Mouse (Mus musculus) forebrain, embryonic 14.5 days (tissue): ENCODE measurements around the gene Mcf2. TPM values are rescaled to one million over a fixed set of nuclear protein-coding genes. Genes with fewer than 3 reads are reported as not detected.

Experiments
- ATAC-seq: fragments of 200-750 bp; cut with Nextera tagmentation; 2 replicates; pipeline ENCODE4 v1.8.0; 2017; ENCODE audit warnings: mild to moderate bottlenecking, moderate library complexity
- DNase-seq: peaks from one replicate; pipeline ENCODE4 v3.0.0-alpha.2; 2015; ENCODE audit warnings: low spot score
- H3K27ac ChIP-seq: fragments of 300-500 bp; sonication (generic); 2 replicates; pipeline ENCODE4 v1.5.1; 2014; ENCODE audit warnings: low read depth, mild to moderate bottlenecking, control low read depth, low read length, moderate library complexity
- H3K27me3 ChIP-seq: fragments of 300-500 bp; sonication (generic); replicated peaks from 2 replicates; pipeline ENCODE4 v1.6.1; 2014; ENCODE audit warnings: low read length, control low read depth, mixed read lengths; ENCODE audit not compliant: control insufficient read depth, insufficient read depth
- H3K36me3 ChIP-seq: fragments of 300-500 bp; sonication (generic); 2 replicates; pipeline ENCODE4 v1.6.1; 2014; ENCODE audit warnings: low read length, control low read depth; ENCODE audit not compliant: control insufficient read depth, insufficient read depth
- H3K4me1 ChIP-seq: fragments of 300-500 bp; sonication (generic); 2 replicates; pipeline ENCODE4 v1.6.1; 2014; ENCODE audit warnings: antibody characterized with exemption, low read length, control low read depth; ENCODE audit not compliant: control insufficient read depth, insufficient read depth
- H3K4me2 ChIP-seq: fragments of 300-500 bp; sonication (generic); 2 replicates; pipeline ENCODE4 v1.6.1; 2014; ENCODE audit warnings: mild to moderate bottlenecking, control low read depth, low read length
- H3K4me3 ChIP-seq: fragments of 300-500 bp; sonication (generic); 2 replicates; pipeline ENCODE4 v1.5.1; 2014; ENCODE audit warnings: low read depth, low read length, control low read depth
- H3K9ac ChIP-seq: fragments of 300-500 bp; sonication (generic); 2 replicates; pipeline ENCODE4 v1.6.1; 2014; ENCODE audit warnings: mild to moderate bottlenecking, low read length, control low read depth, moderate library complexity
- H3K9me3 ChIP-seq: fragments of 300-500 bp; sonication (generic); replicated peaks from 2 replicates; pipeline ENCODE4 v1.6.1; 2016; ENCODE audit warnings: low read length, control low read depth, mixed read lengths; ENCODE audit not compliant: control insufficient read depth
- WGBS: fragments of 180-500 bp; shearing (Covaris S2); extraction: QIAGEN DNeasy Blood & Tissue Kit; methylation state at CpG from one replicate; pipeline ENCODE4 v1.1.7; 2014; 5-methylcytosine and 5-hydroxymethylcytosine counted together
- polyA plus RNA-seq: library from polyadenylated mRNA; unstranded; fragments of >200 nt; fragmentation: Nextera tagmentation; extraction: Ambion mirVana; gene quantifications from 2 replicates; pipeline ENCODE4 v1.2.1, GENCODE M21; 2014

Mcf2 gene
- polyA plus RNA-seq, result 1.2 and 1.4 TPM in 2 replicates

DNA sequence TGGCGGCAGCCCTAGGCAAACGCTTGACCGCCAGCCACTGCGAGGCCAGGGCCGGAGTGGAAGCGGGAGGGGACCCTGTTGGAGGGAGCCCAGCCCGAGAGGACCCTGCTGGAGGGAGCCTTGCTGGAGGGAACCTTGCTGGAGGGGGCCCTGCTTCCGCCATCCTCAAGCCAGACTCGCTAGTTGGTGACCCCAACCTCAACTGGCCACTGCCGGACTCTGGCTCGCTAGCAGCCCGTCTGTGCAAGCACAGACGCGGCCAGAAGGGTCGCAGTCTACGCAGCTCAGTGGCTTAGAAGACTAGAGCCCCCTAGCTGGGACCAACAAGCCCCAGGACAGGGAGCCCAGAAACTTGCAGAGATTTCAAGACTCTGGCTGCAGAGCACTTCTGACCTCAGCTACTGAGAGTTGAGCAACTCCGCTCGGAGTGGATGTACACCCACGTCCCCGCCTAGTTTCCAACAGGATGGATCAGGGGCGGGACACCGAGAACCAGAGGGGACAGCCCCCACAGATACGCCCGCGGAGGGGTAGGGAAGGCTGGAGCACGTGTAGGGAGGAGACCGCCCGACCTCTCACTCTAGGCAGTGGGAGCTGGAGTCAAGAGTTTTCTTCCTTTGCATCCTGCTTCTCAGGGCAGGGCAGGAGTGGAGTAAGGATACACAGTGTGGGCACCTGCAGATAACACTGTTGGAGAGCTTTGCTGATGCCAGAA is at the start of gene Mcf2:
Gene Mcf2 (minus strand): TSS at position 346 of the 715 bp plus-strand sequence.
- no peaks in the 10 kb centered on the region for H3K36me3 ChIP-seq
- peak within 1 kb of the TSS; percentile 68 for H3K4me2 ChIP-seq
- DNase-seq (peak; percentile 15), ATAC-seq (peak; percentile 67; the same call in 1 of the 2 replicates)
- H3K27ac ChIP-seq, result no peak within 1 kb of the TSS
- H3K27me3 ChIP-seq, result no peaks in the 10 kb centered on the region
- H3K4me3 ChIP-seq, result peak within 1 kb of the TSS; percentile 39
- 26% methylated on average over 28 of the region's 28 CpGs for WGBS
- no peaks in the 10 kb centered on the region for H3K4me1 ChIP-seq
- H3K9me3 ChIP-seq, result no peaks in the 10 kb centered on the region
- H3K9ac ChIP-seq, result peak within 1 kb of the TSS; percentile 43; the same call in 1 of the 2 replicates

GRCm38 (mm10) chrX:60187726-60188125 is 8.8 kb upstream of the Mcf2 start:
- Histone ChIP-seq H3K27ac (no peak overlapping the region), H3K36me3 (no peaks in the 10 kb centered on the region), H3K9ac (no peak overlapping the region), H3K4me2 (no peak overlapping the region), H3K27me3 (no peaks in the 10 kb centered on the region), H3K4me1 (no peaks in the 10 kb centered on the region), H3K4me3 (no peak overlapping the region), H3K9me3 (no peaks in the 10 kb centered on the region)
- DNase-seq, result no peak
- no peak for ATAC-seq
- 33% methylated on average over 1 of the region's 1 CpGs for WGBS

- H3K9ac ChIP-seq, result no peak overlapping the region
- ATAC-seq (no peak), DNase-seq (no peak)
- H3K9me3 ChIP-seq, result no peaks in the 10 kb centered on the region
- no peak overlapping the region for H3K27ac ChIP-seq
- H3K36me3 ChIP-seq, result no peaks in the 10 kb centered on the region
- 43% methylated on average over 3 of the region's 3 CpGs for WGBS
- no peak overlapping the region for H3K4me2 ChIP-seq
- no peaks in the 10 kb centered on the region for H3K27me3 ChIP-seq
- H3K4me3 ChIP-seq, result no peak overlapping the region
- H3K4me1 ChIP-seq, result no peaks in the 10 kb centered on the region
These were observed 3.7 kb upstream of the Mcf2 start for GRCm38 (mm10) chrX:60182611-60183010.

- Histone ChIP-seq H3K27ac (no peak overlapping the region), H3K9me3 (no peaks in the 10 kb centered on the region), H3K4me1 (no peaks in the 10 kb centered on the region), H3K27me3 (no peaks in the 10 kb centered on the region), H3K9ac (peak overlapping the region; percentile 43; the same call in 1 of the 2 replicates), H3K4me3 (peak overlapping the region; percentile 39), H3K36me3 (no peaks in the 10 kb centered on the region), H3K4me2 (peak overlapping the region; percentile 68)
- ATAC-seq, result peak; percentile 52; the same call in 1 of the 2 replicates
- 22% methylated on average over 19 of the region's 19 CpGs for WGBS
- DNase-seq, result peak; percentile 3
These were observed 705 bp downstream of the Mcf2 start for GRCm38 (mm10) chrX:60178025-60178743.

- DNase-seq, result no peak
- no peaks in the 10 kb centered on the region for H3K27me3 ChIP-seq
- no peaks in the 10 kb centered on the region for H3K4me1 ChIP-seq
- no peak overlapping the region for H3K9ac ChIP-seq
- no peaks in the 10 kb centered on the region for H3K9me3 ChIP-seq
- 88% methylated on average over 5 of the region's 5 CpGs for WGBS
- no peak overlapping the region for H3K4me2 ChIP-seq
- no peak for ATAC-seq
- H3K27ac ChIP-seq, result no peak overlapping the region
- H3K4me3 ChIP-seq, result no peak overlapping the region
- no peaks in the 10 kb centered on the region for H3K36me3 ChIP-seq
These were observed 8.8 kb downstream of the Mcf2 start for GRCm38 (mm10) chrX:60170106-60170505.

- H3K4me1 ChIP-seq, result no peaks in the 10 kb centered on the region
- WGBS, result 82% methylated on average over 2 of the region's 2 CpGs
- no peaks in the 10 kb centered on the region for H3K36me3 ChIP-seq
- no peak overlapping the region for H3K4me2 ChIP-seq
- H3K27ac ChIP-seq, result no peak overlapping the region
- H3K9me3 ChIP-seq, result no peaks in the 10 kb centered on the region
- no peak for DNase-seq
- no peak overlapping the region for H3K9ac ChIP-seq
- H3K27me3 ChIP-seq, result no peaks in the 10 kb centered on the region
- H3K4me3 ChIP-seq, result no peak overlapping the region
- ATAC-seq, result no peak
These were observed 9.4 kb downstream of the Mcf2 start for GRCm38 (mm10) chrX:60169511-60169910.

GRCm38 (mm10) chrX:60168796-60169195 is 10.1 kb downstream of the Mcf2 start:
- no peak overlapping the region for H3K9ac ChIP-seq
- no peaks in the 10 kb centered on the region for H3K36me3 ChIP-seq
- no peak overlapping the region for H3K4me3 ChIP-seq
- no peaks in the 10 kb centered on the region for H3K9me3 ChIP-seq
- WGBS, result 73% methylated on average over 2 of the region's 2 CpGs
- H3K4me2 ChIP-seq, result no peak overlapping the region
- no peaks in the 10 kb centered on the region for H3K4me1 ChIP-seq
- DNase-seq, result no peak
- ATAC-seq, result no peak
- no peak overlapping the region for H3K27ac ChIP-seq
- no peaks in the 10 kb centered on the region for H3K27me3 ChIP-seq

- no peaks in the 10 kb centered on the region for H3K36me3 ChIP-seq
These were observed 31.5 kb downstream of the Mcf2 start for GRCm38 (mm10) chrX:60147268-60147974.

More at GRCm38 (mm10) chrX:60147268-60147974, 31.5 kb downstream of the Mcf2 start:
- Histone ChIP-seq H3K4me3 (peak overlapping the region; percentile 20), H3K27ac (no peak overlapping the region), H3K4me2 (peak overlapping the region; percentile 28), H3K27me3 (no peaks in the 10 kb centered on the region), H3K4me1 (no peaks in the 10 kb centered on the region), H3K9ac (peak overlapping the region; percentile 40; the same call in 1 of the 2 replicates), H3K9me3 (no peaks in the 10 kb centered on the region)
- ATAC-seq, result peak; percentile 65; the same call in 1 of the 2 replicates
- peak; percentile 44 for DNase-seq
- WGBS, result 22% methylated on average over 13 of the region's 13 CpGs
